Mouse (Mus musculus) left cerebral cortex, postnatal 10 days (tissue): ENCODE measurements at regions not wholly inside any gene's neighbourhood (a gene's known extent, or its start where the extent isn't known, plus 50 kb on each side); places are given as distances from the start of the nearest gene placed in this dataset.

ENCODE experiments used
- DNase-seq, 2 experiments: peaks; one replicate each; pipeline ENCODE4 v3.0.0; 2021 to 2022; ENCODE audit warnings: low spot score in 2 of 2, mixed read lengths in 1 of 2; ENCODE audit errors: extremely low spot score in 1 of 2
- intact Hi-C: fragments of 180-260 bp; cut with DNase I; formaldehyde crosslinking; loops from one replicate; pipeline ENCODE4 v1.15.1; 2025

DNA sequence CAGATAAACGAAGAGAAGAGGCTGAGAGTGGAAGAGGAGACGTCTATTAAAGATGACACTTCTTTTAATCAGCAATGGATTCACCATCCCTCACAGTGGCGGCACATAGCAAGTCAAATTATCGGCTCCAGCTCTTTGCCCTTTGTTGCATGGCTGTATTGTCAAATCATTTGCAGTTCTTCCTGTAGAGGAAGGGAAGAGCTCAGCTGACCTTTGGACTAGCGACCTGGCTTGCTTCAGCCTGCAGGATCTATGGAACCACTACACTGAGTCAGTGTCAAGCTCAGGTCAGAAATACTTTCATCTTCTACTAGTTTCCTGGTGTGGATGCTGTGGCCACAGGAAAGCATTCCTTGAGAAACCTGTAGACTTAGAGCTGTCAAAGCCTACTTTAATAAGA, 450.4 kb upstream of the Cited2 start:
- intact Hi-C loops, result no loop called here

GRCm38 (mm10) chr10:17273855-17274254, 449.2 kb upstream of the Cited2 start:
- no peak for DNase-seq
- intact Hi-C loops, result no loop called here

More for the DNA sequence above, 450.4 kb upstream of the Cited2 start:
- no peak for DNase-seq

GRCm38 (mm10) chr10:17275214-17275613, 447.8 kb upstream of the Cited2 start:
- DNase-seq, result no peak
- intact Hi-C loops, result no loop called here

GRCm38 (mm10) chr10:17277911-17278310, 445.1 kb upstream of the Cited2 start:
- DNase-seq, result no peak

DNA sequence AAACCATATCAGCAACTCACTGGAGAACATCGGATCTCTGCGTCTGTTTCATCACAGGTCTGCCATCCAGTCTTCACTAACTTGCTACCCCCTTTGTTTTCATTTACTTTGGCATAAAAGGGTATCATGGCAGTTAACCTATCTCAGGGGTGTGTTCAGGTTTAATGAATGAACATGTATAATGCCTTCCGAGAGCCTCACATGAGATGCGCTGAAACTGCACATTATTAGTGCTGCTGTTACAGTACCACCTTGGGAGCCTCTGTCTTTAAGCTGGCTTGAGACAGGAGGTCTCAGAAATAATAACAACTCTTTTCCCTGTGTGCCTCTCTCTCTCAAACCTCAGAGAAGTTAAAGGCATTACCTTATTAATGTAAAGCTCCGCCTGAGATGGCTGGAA, 438.2 kb upstream of the Cited2 start:
- intact Hi-C loops, result no loop called here
- DNase-seq, result no peak

More at GRCm38 (mm10) chr10:17277911-17278310, 445.1 kb upstream of the Cited2 start:
- intact Hi-C loops, result no loop called here

- DNase-seq, result no peak
- intact Hi-C loops, result no loop called here
Measured at GRCm38 (mm10) chr10:17287141-17287540, 435.9 kb upstream of the Cited2 start.

DNA sequence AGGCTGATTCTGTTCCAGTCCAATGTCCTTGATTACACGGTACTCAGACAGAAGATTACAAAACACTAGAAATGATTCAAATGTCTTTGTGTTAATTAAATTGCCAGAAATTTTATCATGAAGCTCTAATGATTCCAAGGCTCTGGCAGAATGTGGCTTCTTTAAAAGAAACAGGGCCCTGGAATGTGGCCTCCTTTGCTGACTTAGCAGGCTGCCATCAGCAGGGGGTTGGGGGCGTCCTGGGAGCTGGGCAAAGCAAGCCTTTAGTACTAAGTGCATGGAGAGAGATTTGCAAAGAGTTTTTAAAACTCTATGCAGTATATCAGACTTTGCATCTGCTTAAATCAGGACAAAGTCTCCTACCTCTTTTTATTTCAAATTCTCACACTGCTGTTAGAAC, 434.8 kb upstream of the Cited2 start:
- intact Hi-C loops, result no loop called here

GRCm38 (mm10) chr10:17292331-17292730, 430.7 kb upstream of the Cited2 start:
- DNase-seq, result no peak
- intact Hi-C loops, result no loop called here

More for the DNA sequence above, 434.8 kb upstream of the Cited2 start:
- DNase-seq, result peak in 1 of 2 experiments; percentile 25

- DNase-seq, result no peak
- intact Hi-C loops, result no loop called here
Measured at GRCm38 (mm10) chr10:17294440-17294839, 428.6 kb upstream of the Cited2 start.

- no peak for DNase-seq
- intact Hi-C loops, result no loop called here
Measured at GRCm38 (mm10) chr10:17295157-17295556, 427.9 kb upstream of the Cited2 start.

DNA sequence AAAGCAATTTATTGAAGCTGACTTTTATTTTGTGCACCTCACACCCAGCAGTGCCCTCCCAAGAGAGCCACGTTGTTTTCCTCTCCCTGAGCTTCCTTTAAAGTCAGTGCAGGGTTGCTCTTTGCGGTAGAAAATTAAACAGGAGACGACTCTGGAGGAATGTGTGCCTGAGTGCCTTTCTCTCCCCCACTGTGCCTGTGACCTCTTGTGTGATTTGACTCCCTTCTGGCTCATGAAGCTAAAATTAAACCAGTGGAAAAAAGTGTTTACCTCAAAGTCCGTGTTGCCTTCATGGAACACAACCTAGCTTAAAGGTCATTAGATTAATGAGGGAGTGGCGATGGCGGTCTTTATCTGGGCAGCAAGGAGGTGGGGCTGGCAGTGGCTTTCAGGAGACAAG, 423.4 kb upstream of the Cited2 start:
- DNase-seq, result no peak
- intact Hi-C loops, result no loop called here

- intact Hi-C loops, result no loop called here
- DNase-seq, result no peak
Measured at GRCm38 (mm10) chr10:17326724-17327123, 396.3 kb upstream of the Cited2 start.

GRCm38 (mm10) chr10:17330904-17331606, 392.0 kb upstream of the Cited2 start:
- intact Hi-C loops, result no loop called here
- no peak for DNase-seq

DNA sequence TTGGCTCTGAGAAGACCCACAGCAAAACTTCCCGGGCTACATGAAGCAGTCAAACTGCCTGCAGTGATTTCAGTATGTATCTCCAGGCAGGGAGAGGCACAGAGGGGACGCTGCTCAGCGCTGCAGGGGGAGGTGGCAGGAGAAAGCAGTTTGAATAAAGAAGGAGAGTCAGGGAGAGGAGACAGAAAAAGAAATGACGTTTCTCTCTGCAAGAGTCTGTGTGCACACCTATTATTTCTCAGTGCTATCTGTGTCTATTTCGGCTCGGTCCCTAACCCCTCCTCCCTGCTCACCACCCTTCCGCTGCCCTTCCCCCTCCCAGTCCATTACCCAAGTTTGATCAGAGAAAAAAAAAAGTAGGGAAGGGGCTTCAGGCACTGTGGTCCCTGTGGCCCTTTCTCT, 391.4 kb upstream of the Cited2 start:
- intact Hi-C loops, result no loop called here
- peak; percentile 27 to 29 for DNase-seq

GRCm38 (mm10) chr10:17332025-17332767, 390.8 kb upstream of the Cited2 start:
- peak in 1 of 2 experiments; percentile 37 for DNase-seq
- intact Hi-C loops, result no loop called here

- DNase-seq, result no peak
- intact Hi-C loops, result no loop called here
Measured at GRCm38 (mm10) chr10:17332986-17333385, 390.0 kb upstream of the Cited2 start.

DNA sequence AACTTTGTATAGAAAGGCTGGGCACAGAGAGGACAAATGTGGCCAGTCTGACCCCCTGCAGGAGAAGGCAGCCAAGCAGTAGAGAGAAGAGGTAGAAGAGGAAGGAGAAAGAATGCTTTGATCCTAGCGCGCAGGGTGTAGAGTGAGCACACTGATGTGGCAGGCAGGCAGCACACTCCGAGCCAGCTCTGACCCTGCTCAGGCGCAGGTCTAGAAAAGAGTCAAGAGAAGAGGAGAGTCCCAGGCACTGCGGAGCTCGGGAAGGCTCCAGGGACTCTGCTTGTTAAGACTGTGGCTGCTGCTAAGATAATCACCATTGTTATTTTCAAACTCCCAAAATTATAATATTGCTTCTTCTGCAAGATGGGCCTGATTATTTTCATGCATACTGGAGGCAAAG, 389.3 kb upstream of the Cited2 start:
- intact Hi-C loops, result no loop called here

DNA sequence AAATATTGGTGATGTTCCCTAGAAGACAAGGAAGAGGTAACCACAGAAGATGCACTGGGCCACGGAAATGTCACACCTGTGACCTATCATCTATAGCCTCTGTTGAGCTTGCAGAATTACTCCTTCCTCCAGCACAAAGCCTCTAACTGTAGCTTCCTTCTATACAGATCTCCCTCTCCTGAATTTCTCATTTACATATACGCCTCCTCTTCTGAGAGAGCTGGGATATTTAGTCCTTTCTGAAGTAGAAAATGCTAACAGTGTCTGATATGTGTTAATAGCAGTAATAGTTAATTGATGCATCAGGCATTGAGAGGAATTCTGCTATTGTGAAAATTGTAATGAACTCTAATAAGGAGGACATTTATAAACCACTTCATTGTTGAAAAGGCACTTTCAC, 385.8 kb upstream of the Cited2 start:
- intact Hi-C loops, result no loop called here

More for the DNA sequence above, 389.3 kb upstream of the Cited2 start:
- no peak for DNase-seq

GRCm38 (mm10) chr10:17343829-17344228, 379.2 kb upstream of the Cited2 start:
- intact Hi-C loops, result no loop called here
- DNase-seq, result no peak

More for the DNA sequence above, 385.8 kb upstream of the Cited2 start:
- DNase-seq, result no peak
